Mouse (Mus musculus): Measurements from ENCODE around the gene Pik3ap1. TPM values are rescaled to one million over a fixed set of nuclear protein-coding genes. Genes with fewer than 3 reads are reported as not detected.

Pik3ap1 gene
- total and polyA plus RNA-seq, 2 experiments from 2014 or later, result 2.2 to 2.8 TPM

GRCm38 (mm10) chr19:41369557-41370460 is 15.1 kb downstream of the Pik3ap1 start:
- WGBS, result 88% methylated on average over 11 of the region's 11 CpGs

DNA sequence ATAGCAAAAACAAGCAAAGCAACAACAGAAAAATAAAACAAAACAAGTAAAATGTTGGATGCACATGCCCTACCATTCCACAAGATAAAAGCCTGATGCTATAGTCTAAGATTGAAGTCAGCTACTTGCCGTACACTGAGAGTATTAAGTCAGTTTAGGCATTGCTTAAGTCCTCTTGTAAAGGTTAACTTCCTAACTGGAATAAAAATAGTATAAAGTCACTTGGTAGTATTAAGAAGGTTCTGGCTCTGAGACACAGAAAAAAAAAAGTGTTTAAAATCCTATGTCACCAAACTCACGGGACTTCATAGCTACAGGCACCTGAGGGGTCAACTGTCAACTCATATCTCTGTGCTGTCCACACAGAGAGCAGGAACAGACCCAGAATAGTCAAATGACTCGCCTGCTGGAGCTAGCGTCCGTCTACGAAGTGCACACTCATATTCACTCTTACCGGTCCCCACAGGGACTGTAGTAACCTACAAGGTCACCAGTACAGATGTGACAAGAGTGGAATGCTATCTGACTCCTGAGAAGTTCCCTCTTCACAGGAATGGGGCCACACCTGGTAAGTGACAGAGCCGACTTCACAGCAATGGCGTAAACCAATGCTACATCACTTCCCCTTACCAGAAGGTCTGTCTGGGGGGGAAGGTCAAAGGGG is 17.9 kb downstream of the Pik3ap1 start:
- Histone ChIP-seq H3K9ac (no peak overlapping the region), H3K4me1 (ENCODE audit: insufficient read depth) (no peaks in the 10 kb centered on the region), H3K36me3 (ENCODE audit: insufficient read depth) (no peaks in the 10 kb centered on the region), H3K27me3 (ENCODE audit: insufficient read depth, low read length) (no peaks in the 10 kb centered on the region), H3K4me2 (ENCODE audit: low read depth) (no peak overlapping the region), H3K9me3 (ENCODE audit: low read length) (no peaks in the 10 kb centered on the region), H3K4me3 (ENCODE audit: low read depth, low read length) (no peak overlapping the region), H3K27ac (ENCODE audit: low read depth, low read length) (no peak overlapping the region)
- ATAC-seq (no peak), DNase-seq (no peak)
- 91% methylated on average over 9 of the region's 9 CpGs for WGBS
- no peak for TF ChIP-seq CTCF (IDR thresholded peaks at IDR 0.05; ENCODE audit: low read depth)

More at GRCm38 (mm10) chr19:41369557-41370460, 15.1 kb downstream of the Pik3ap1 start:
- no peak overlapping the region for H3K27ac ChIP-seq (ENCODE audit: low read depth, low read length)
- TF ChIP-seq CTCF (IDR thresholded peaks at IDR 0.05; ENCODE audit: low read depth), result no peak
- ATAC-seq, result no peak
- no peaks in the 10 kb centered on the region for H3K9me3 ChIP-seq (ENCODE audit: low read length)
- no peak for DNase-seq
- no peak overlapping the region for H3K4me2 ChIP-seq (ENCODE audit: low read depth)
- no peaks in the 10 kb centered on the region for H3K27me3 ChIP-seq (ENCODE audit: insufficient read depth, low read length)
- H3K36me3 ChIP-seq (ENCODE audit: insufficient read depth), result no peaks in the 10 kb centered on the region
- no peak overlapping the region for H3K4me3 ChIP-seq (ENCODE audit: low read depth, low read length)
- no peak overlapping the region for H3K9ac ChIP-seq
- H3K4me1 ChIP-seq (ENCODE audit: insufficient read depth), result no peaks in the 10 kb centered on the region

DNA sequence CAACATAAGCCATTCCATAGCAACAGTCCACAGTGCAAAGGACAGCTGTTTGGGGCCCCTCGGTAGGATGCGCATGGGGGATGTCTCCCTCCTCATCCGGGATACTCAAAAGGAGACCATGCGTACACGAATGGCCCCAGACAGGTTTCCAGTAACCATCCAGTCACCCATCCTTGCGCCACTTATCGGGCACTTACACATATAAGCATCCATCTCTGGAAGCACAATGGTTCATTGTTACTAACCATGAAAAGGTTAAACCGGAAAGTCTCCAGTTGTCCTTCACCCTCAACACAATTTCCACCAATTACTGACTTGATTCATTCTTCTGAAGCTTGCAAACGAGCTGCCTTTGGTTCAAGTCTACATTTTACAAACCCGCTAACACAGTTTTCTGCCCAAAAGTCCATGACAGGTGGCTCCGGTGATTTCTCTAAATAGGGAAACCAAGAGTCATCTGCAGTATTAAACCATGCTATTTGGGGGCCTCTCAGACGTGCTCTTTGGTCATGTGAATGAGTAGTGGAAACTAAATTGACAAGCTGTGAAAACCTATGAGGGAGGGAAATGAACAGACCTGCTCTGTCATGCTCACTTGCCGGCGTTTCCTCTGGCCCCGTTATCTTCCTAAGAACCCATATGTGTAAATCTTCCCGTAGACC is 18.6 kb downstream of the Pik3ap1 start:
- no peak for ATAC-seq
- Histone ChIP-seq H3K27me3 (ENCODE audit: insufficient read depth, low read length) (no peaks in the 10 kb centered on the region), H3K36me3 (ENCODE audit: insufficient read depth) (no peaks in the 10 kb centered on the region), H3K9ac (no peak overlapping the region), H3K4me1 (ENCODE audit: insufficient read depth) (no peaks in the 10 kb centered on the region), H3K4me3 (ENCODE audit: low read depth, low read length) (no peak overlapping the region), H3K27ac (ENCODE audit: low read depth, low read length) (no peak overlapping the region), H3K4me2 (ENCODE audit: low read depth) (no peak overlapping the region), H3K9me3 (ENCODE audit: low read length) (no peaks in the 10 kb centered on the region)
- DNase-seq, result no peak
- WGBS, result 80% methylated on average over 16 of the region's 16 CpGs
- no peak for TF ChIP-seq CTCF (IDR thresholded peaks at IDR 0.05; ENCODE audit: low read depth)

DNA sequence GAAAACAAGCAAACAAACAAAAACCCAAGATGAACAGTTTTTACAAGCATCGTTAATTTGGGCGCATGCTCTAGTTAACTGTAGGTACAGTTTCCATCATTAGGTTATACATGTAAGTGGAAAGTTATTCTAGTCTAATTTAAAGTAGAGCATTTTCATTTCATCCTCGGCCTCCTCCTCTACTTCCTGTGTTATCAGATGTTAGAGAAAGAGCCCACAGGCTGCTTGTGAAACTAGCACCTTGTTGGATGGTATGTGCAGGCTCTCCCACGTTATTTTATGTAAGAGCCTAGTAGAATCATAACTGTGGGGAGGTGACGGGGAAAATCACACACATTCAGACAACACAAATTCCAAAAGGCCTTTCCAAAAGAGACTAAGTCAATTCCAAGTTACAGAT is 19.3 kb downstream of the Pik3ap1 start:
- Histone ChIP-seq H3K27me3 (ENCODE audit: insufficient read depth, low read length) (no peaks in the 10 kb centered on the region), H3K36me3 (ENCODE audit: insufficient read depth) (no peaks in the 10 kb centered on the region), H3K4me3 (ENCODE audit: low read depth, low read length) (no peak overlapping the region), H3K9ac (no peak overlapping the region), H3K4me2 (ENCODE audit: low read depth) (no peak overlapping the region), H3K9me3 (ENCODE audit: low read length) (no peaks in the 10 kb centered on the region), H3K4me1 (ENCODE audit: insufficient read depth) (no peaks in the 10 kb centered on the region), H3K27ac (ENCODE audit: low read depth, low read length) (no peak overlapping the region)
- TF ChIP-seq CTCF (IDR thresholded peaks at IDR 0.05; ENCODE audit: low read depth), result no peak
- ATAC-seq (no peak), DNase-seq (no peak)
- 90% methylated on average over 5 of the region's 5 CpGs for WGBS

DNA sequence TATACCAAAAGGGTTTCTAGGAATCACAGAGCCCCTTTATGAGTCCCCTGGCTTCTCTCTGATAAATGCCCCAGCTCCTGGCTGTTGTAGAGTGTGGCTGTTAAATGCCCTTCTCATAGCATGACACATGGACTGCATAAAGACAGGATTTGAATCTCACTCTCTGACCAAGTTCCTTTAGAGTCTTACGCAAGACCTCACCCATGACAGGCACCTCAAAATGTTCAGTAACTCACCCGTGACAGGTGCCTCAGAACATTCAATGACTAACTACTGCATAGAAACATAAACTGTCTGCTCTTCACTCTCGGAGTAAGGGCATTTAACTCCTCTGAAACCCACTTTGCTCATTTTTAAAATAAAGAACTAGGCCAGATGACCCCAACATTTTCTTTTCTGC is 20.4 kb downstream of the Pik3ap1 start:
- Histone ChIP-seq H3K9ac (no peak overlapping the region), H3K36me3 (ENCODE audit: insufficient read depth) (no peaks in the 10 kb centered on the region), H3K27me3 (ENCODE audit: insufficient read depth, low read length) (no peaks in the 10 kb centered on the region), H3K4me1 (ENCODE audit: insufficient read depth) (no peaks in the 10 kb centered on the region), H3K9me3 (ENCODE audit: low read length) (no peaks in the 10 kb centered on the region), H3K4me2 (ENCODE audit: low read depth) (no peak overlapping the region), H3K4me3 (ENCODE audit: low read depth, low read length) (no peak overlapping the region), H3K27ac (ENCODE audit: low read depth, low read length) (no peak overlapping the region)
- DNase-seq, result no peak
- no peak for TF ChIP-seq CTCF (IDR thresholded peaks at IDR 0.05; ENCODE audit: low read depth)
- no peak for ATAC-seq
- 88% methylated on average over 3 of the region's 3 CpGs for WGBS

DNA sequence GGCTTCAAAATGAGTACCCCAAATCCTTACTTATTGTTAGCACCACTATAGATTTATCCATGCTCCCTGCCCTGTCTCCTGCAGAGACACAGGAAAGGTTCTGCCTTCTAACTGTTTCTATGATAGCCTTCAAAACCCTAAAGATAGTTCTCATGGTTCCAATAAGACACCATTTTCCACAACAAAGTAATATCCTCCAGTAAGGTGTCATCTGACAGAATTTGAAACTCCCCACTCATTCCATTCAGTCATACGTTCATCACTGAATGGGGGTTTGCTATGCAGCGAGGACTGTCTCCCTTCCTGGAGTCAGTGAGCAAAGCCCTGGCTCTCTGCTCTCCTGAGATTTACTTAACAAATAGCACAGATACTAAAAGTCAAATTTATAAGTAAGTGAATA is 21.9 kb downstream of the Pik3ap1 start:
- TF ChIP-seq CTCF (IDR thresholded peaks at IDR 0.05; ENCODE audit: low read depth), result no peak
- Histone ChIP-seq H3K27me3 (ENCODE audit: insufficient read depth, low read length) (no peaks in the 10 kb centered on the region), H3K27ac (ENCODE audit: low read depth, low read length) (no peak overlapping the region), H3K4me1 (ENCODE audit: insufficient read depth) (no peaks in the 10 kb centered on the region), H3K4me3 (ENCODE audit: low read depth, low read length) (no peak overlapping the region), H3K36me3 (ENCODE audit: insufficient read depth) (no peaks in the 10 kb centered on the region), H3K9ac (no peak overlapping the region), H3K4me2 (ENCODE audit: low read depth) (no peak overlapping the region), H3K9me3 (ENCODE audit: low read length) (no peaks in the 10 kb centered on the region)
- 87% methylated on average over 2 of the region's 2 CpGs for WGBS
- DNase-seq (no peak), ATAC-seq (no peak)

DNA sequence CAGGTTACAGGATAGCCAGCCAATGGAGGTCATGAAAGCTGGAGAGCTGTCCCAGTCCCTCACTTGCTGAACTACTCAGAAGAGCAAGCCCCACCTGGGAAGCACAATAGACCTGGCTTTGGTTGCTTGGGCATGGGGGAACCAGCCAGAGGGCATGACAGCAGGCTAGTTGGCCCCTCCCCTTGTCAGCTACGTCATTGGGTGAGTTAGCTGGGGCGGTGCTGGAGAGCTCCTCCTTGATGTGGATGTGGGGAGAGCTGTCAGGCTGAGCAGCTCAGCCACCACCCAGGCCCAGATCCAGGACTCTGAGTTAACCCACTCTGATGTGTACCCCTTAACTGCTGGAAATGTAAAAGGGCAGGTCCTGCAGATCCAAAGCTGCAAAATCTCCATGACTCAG is 24.4 kb downstream of the Pik3ap1 start:
- no peaks in the 10 kb centered on the region for H3K36me3 ChIP-seq (ENCODE audit: insufficient read depth)
- H3K9ac ChIP-seq, result no peak overlapping the region
- no peaks in the 10 kb centered on the region for H3K27me3 ChIP-seq (ENCODE audit: insufficient read depth, low read length)
- no peaks in the 10 kb centered on the region for H3K9me3 ChIP-seq (ENCODE audit: low read length)
- ATAC-seq, result no peak
- H3K4me2 ChIP-seq (ENCODE audit: low read depth), result no peak overlapping the region
- 18% methylated on average over 2 of the region's 2 CpGs for WGBS
- TF ChIP-seq CTCF (IDR thresholded peaks at IDR 0.05; ENCODE audit: low read depth), result no peak
- no peak for DNase-seq
- H3K4me1 ChIP-seq (ENCODE audit: insufficient read depth), result no peaks in the 10 kb centered on the region
- H3K4me3 ChIP-seq (ENCODE audit: low read depth, low read length), result no peak overlapping the region
- H3K27ac ChIP-seq (ENCODE audit: low read depth, low read length), result no peak overlapping the region
